Mouse (Mus musculus) lung, embryonic 15.5 days (tissue): ENCODE results near the gene Slit3. TPM values are rescaled to one million over a fixed set of nuclear protein-coding genes. Genes with fewer than 3 reads are reported as not detected.

ENCODE experiments used
- ATAC-seq: fragments of 200-750 bp; cut with Nextera tagmentation; 2 replicates; pipeline ENCODE4 v1.8.0; 2017; ENCODE audit warnings: moderate number of reproducible peaks, borderline replicate concordance; ENCODE audit not compliant: low FRiP score, low TSS enrichment; ENCODE audit errors: extremely low read depth
- H3K27ac ChIP-seq: fragments of 300-500 bp; sonication (generic); 2 replicates; pipeline ENCODE4 v1.5.1; 2015; ENCODE audit warnings: moderate library complexity, mild to moderate bottlenecking, inconsistent platforms
- H3K27me3 ChIP-seq: fragments of 300-500 bp; sonication (generic); 2 replicates; pipeline ENCODE4 v1.6.1; 2015; ENCODE audit warnings: inconsistent platforms
- H3K36me3 ChIP-seq: fragments of 300-500 bp; sonication (generic); 2 replicates; pipeline ENCODE4 v1.6.1; 2015; ENCODE audit warnings: inconsistent platforms
- H3K4me1 ChIP-seq: fragments of 300-500 bp; sonication (generic); 2 replicates; pipeline ENCODE4 v1.6.1; 2015; ENCODE audit warnings: inconsistent platforms
- H3K4me2 ChIP-seq: fragments of 300-500 bp; sonication (generic); 2 replicates; pipeline ENCODE4 v1.6.1; 2015; ENCODE audit warnings: inconsistent platforms, mild to moderate bottlenecking, moderate library complexity
- H3K4me3 ChIP-seq: fragments of 300-500 bp; sonication (generic); 2 replicates; pipeline ENCODE4 v1.5.1; 2015; ENCODE audit warnings: mild to moderate bottlenecking, inconsistent platforms
- H3K9ac ChIP-seq: fragments of 300-500 bp; sonication (generic); 2 replicates; pipeline ENCODE4 v1.6.1; 2015; ENCODE audit warnings: inconsistent platforms
- H3K9me3 ChIP-seq: fragments of 300-500 bp; sonication (generic); 2 replicates; pipeline ENCODE4 v1.6.1; 2016; ENCODE audit warnings: inconsistent platforms
- WGBS: fragments of 180-500 bp; shearing (Covaris S2); methylation state at CpG from one replicate; pipeline ENCODE4 v1.1.7; 2015; 5-methylcytosine and 5-hydroxymethylcytosine counted together
- polyA plus RNA-seq: library from polyadenylated mRNA; unstranded; fragments of >200 nt; fragmentation: Nextera tagmentation; extraction: Ambion mirVana; gene quantifications from 2 replicates; pipeline ENCODE4 v1.2.1, GENCODE M21; 2015

The Slit3 gene
- polyA plus RNA-seq, 1 experiment from 2014 or later = 21.4 TPM

- Histone ChIP-seq H3K36me3 (peaks cover 13% of the 10 kb centered on the region), H3K4me2 (no peak overlapping the region), H3K9me3 (no peaks in the 10 kb centered on the region; the same call in 1 of the 2 replicates), H3K27ac (no peak overlapping the region), H3K9ac (no peak overlapping the region), H3K27me3 (no peaks in the 10 kb centered on the region), H3K4me3 (no peak overlapping the region), H3K4me1 (no peaks in the 10 kb centered on the region)
- no peak for ATAC-seq
- WGBS = 92% methylated on average over 5 of the region's 5 CpGs
These were observed 583.9 kb downstream of the Slit3 start for GRCm38 (mm10) chr11:35704927-35705326.

DNA sequence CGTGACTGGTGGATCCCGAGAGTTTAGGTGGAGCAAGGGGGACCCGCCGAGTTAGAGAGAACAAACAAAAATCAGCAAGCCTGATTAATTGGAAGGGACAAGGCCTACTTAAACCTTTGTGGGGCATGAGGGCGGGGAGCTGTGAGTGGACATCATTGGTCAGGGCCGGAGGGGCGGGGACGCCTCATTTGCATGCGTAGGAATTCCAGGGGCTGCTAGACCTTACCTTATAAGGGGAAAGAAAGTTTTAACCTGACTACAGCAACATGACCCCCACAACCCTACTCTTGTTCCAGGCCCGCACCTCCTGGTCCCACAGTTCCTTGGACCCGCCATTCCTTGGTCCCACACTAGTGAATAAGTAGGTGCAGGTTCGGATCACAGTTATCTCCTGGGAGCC, 586.4 kb downstream of the Slit3 start:
- WGBS = 86% methylated on average over 12 of the region's 12 CpGs
- Histone ChIP-seq H3K9me3 (no peaks in the 10 kb centered on the region; the same call in 1 of the 2 replicates), H3K4me2 (no peak overlapping the region), H3K4me1 (no peaks in the 10 kb centered on the region), H3K4me3 (no peak overlapping the region), H3K9ac (no peak overlapping the region), H3K36me3 (peaks cover 13% of the 10 kb centered on the region), H3K27ac (no peak overlapping the region), H3K27me3 (no peaks in the 10 kb centered on the region)
- ATAC-seq = no peak

GRCm38 (mm10) chr11:35711314-35711713, 590.3 kb downstream of the Slit3 start:
- no peak for ATAC-seq
- no peaks in the 10 kb centered on the region for H3K4me1 ChIP-seq
- no peak overlapping the region for H3K27ac ChIP-seq
- 78% methylated on average over 6 of the region's 6 CpGs for WGBS
- no peaks in the 10 kb centered on the region for H3K9me3 ChIP-seq
- no peaks in the 10 kb centered on the region for H3K36me3 ChIP-seq
- no peak overlapping the region for H3K4me3 ChIP-seq
- H3K4me2 ChIP-seq = no peak overlapping the region
- no peaks in the 10 kb centered on the region for H3K27me3 ChIP-seq
- H3K9ac ChIP-seq = no peak overlapping the region

- H3K4me3 ChIP-seq = no peak overlapping the region
- H3K4me2 ChIP-seq = no peak overlapping the region
- no peak overlapping the region for H3K27ac ChIP-seq
- H3K27me3 ChIP-seq = no peaks in the 10 kb centered on the region
- no peaks in the 10 kb centered on the region for H3K4me1 ChIP-seq
- no peaks in the 10 kb centered on the region for H3K36me3 ChIP-seq
- no peak for ATAC-seq
- no peak overlapping the region for H3K9ac ChIP-seq
- 64% methylated on average over 1 of the region's 1 CpGs for WGBS
- H3K9me3 ChIP-seq = no peaks in the 10 kb centered on the region
These were observed 597.9 kb downstream of the Slit3 start for GRCm38 (mm10) chr11:35718881-35719280.

DNA sequence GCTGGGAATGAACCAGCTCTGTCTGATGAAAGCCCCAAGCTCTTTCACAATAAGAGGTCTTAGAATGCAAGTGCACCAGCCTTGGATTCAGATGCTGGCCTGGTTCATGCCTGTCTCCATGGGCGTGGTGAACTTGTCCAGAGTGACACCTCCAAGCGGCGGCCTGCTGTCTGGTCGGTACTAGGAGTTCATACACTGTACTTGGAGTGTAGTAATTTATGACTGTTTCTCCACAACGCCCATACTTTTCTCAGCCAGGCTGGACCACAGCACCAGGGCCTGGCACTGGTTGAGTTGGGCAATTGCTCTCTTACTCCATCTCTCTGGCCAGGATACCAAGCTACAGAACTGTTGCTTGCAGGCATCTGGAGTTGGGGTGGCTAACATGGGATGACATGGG, 602.9 kb downstream of the Slit3 start:
- Histone ChIP-seq H3K27me3 (no peaks in the 10 kb centered on the region), H3K4me3 (no peak overlapping the region)
- 75% methylated on average over 5 of the region's 5 CpGs for WGBS

DNA sequence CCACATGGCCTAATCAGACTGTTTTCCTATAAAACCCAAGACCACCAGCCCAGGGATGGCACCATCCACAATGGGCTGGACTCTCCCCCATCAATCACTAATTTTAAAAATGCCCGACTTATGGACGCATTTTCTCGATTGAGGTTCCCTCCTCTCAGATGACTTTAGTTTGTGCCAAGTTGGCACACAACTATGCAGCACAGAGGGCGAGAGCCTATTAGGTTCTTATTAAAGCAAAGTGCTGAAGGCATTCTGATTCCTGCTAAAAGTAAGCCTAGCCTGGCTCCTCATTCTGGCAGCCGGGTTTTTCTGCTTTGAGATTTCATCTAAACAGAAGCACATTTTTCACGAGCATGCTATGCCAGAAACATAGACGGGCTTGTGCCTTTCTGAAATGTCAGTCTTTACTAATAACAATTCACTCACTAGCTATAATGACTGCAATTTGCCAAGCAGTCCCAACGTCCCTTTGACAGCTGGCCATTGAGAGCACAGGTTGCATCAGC, 605.4 kb downstream of the Slit3 start:
- WGBS = 76% methylated on average over 8 of the region's 8 CpGs
- ATAC-seq = no peak
- no peak overlapping the region for H3K4me3 ChIP-seq
- H3K4me2 ChIP-seq = no peak overlapping the region
- no peak overlapping the region for H3K9ac ChIP-seq
- no peaks in the 10 kb centered on the region for H3K9me3 ChIP-seq
- H3K4me1 ChIP-seq = no peaks in the 10 kb centered on the region
- H3K27me3 ChIP-seq = no peaks in the 10 kb centered on the region
- H3K36me3 ChIP-seq = no peaks in the 10 kb centered on the region
- H3K27ac ChIP-seq = no peak overlapping the region

More for the DNA sequence above, 602.9 kb downstream of the Slit3 start:
- no peak for ATAC-seq
- no peak overlapping the region for H3K27ac ChIP-seq
- no peaks in the 10 kb centered on the region for H3K4me1 ChIP-seq
- H3K4me2 ChIP-seq = no peak overlapping the region
- H3K36me3 ChIP-seq = no peaks in the 10 kb centered on the region
- no peaks in the 10 kb centered on the region for H3K9me3 ChIP-seq
- no peak overlapping the region for H3K9ac ChIP-seq

- WGBS = 85% methylated on average over 1 of the region's 1 CpGs
- H3K9ac ChIP-seq = no peak overlapping the region
- no peaks in the 10 kb centered on the region for H3K4me1 ChIP-seq
- no peaks in the 10 kb centered on the region for H3K36me3 ChIP-seq
- no peak overlapping the region for H3K27ac ChIP-seq
- H3K27me3 ChIP-seq = no peaks in the 10 kb centered on the region
- ATAC-seq = no peak
- no peak overlapping the region for H3K4me3 ChIP-seq
- no peak overlapping the region for H3K4me2 ChIP-seq
- H3K9me3 ChIP-seq = no peaks in the 10 kb centered on the region
These were observed 607.2 kb downstream of the Slit3 start for GRCm38 (mm10) chr11:35728200-35728599.

DNA sequence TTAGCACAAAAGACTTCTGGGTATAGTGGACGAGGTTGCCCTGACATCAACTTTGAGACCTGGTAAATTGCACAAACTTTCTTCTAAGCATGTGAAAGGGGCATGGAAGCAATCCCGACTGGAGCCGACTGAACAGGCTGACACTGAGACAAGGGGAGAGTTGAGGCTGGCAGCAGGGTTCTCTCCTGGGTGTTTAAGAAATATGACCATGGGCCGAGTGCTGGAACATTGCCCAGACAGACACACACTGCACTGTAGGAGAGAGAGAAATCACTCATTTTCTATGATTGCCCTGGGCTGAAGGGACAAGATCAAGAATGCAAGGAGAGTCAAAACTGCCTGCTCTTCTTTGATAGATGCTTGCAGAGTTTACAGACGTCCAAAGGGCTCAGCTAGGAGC, 608.2 kb downstream of the Slit3 start:
- Histone ChIP-seq H3K36me3 (no peaks in the 10 kb centered on the region), H3K27ac (no peak overlapping the region), H3K9ac (no peak overlapping the region), H3K4me2 (no peak overlapping the region), H3K9me3 (no peaks in the 10 kb centered on the region), H3K27me3 (no peaks in the 10 kb centered on the region), H3K4me1 (no peaks in the 10 kb centered on the region), H3K4me3 (no peak overlapping the region)
- ATAC-seq = no peak
- 35% methylated on average over 5 of the region's 5 CpGs for whole genome bisulfite sequencing

GRCm38 (mm10) chr11:35732366-35732765, 611.3 kb downstream of the Slit3 start:
- no peak overlapping the region for H3K4me3 ChIP-seq
- H3K4me2 ChIP-seq = no peak overlapping the region
- 42% methylated on average over 1 of the region's 1 CpGs for WGBS
- no peaks in the 10 kb centered on the region for H3K4me1 ChIP-seq
- H3K9ac ChIP-seq = no peak overlapping the region
- no peaks in the 10 kb centered on the region for H3K27me3 ChIP-seq
- H3K9me3 ChIP-seq = no peaks in the 10 kb centered on the region
- no peak overlapping the region for H3K27ac ChIP-seq
- ATAC-seq = no peak
- H3K36me3 ChIP-seq = no peaks in the 10 kb centered on the region

DNA sequence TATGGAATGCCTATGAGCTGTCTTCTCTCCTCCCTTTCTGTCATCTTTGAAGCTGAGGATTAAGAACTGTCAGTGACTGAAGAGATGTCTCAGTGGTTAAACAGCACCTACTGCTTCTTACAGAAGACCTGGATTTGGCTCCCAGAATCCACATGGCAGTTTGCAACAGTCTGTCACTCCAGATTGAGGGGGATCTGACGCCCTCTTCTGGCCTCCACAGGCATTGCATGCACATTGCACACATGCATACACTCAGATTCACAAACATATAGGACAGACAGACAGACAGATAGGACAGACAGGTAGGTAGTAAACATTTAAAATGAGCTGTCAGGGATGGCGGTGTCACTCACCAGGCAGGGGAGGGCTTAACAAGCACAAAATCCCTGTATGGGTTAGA, 615.8 kb downstream of the Slit3 start:
- no peaks in the 10 kb centered on the region for H3K4me1 ChIP-seq
- H3K9me3 ChIP-seq = no peaks in the 10 kb centered on the region
- 58% methylated on average over 2 of the region's 2 CpGs for WGBS
- H3K4me2 ChIP-seq = no peak overlapping the region
- ATAC-seq = no peak
- H3K27me3 ChIP-seq = no peaks in the 10 kb centered on the region
- H3K9ac ChIP-seq = no peak overlapping the region
- H3K27ac ChIP-seq = no peak overlapping the region
- H3K4me3 ChIP-seq = no peak overlapping the region
- H3K36me3 ChIP-seq = no peaks in the 10 kb centered on the region

GRCm38 (mm10) chr11:35737262-35737661, 616.2 kb downstream of the Slit3 start:
- Histone ChIP-seq H3K4me1 (no peaks in the 10 kb centered on the region), H3K9me3 (no peaks in the 10 kb centered on the region), H3K36me3 (no peaks in the 10 kb centered on the region), H3K4me3 (no peak overlapping the region), H3K9ac (no peak overlapping the region), H3K27me3 (no peaks in the 10 kb centered on the region), H3K27ac (no peak overlapping the region), H3K4me2 (no peak overlapping the region)
- ATAC-seq = no peak
- WGBS = 95% methylated on average over 2 of the region's 2 CpGs

DNA sequence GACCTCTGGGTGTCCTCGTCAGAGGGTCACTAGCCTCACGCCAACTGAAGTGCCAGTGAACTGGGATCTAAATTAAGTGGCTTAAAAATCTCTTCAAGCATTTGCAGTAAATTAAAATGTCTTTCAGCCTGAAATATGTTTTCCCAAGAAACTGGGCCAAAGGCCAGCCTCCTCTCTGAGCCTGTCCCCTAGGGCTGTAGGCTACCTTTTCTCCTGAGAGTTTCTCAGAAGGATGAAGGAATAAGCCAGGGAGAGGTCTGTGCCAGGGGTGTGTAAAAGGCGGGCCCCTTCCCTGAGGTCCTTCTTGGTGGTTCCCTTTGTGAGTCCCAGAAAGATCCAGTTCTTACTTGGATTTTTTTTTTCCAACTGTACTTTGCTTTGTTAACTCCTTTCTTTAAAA, 617.1 kb downstream of the Slit3 start:
- H3K9me3 ChIP-seq = no peaks in the 10 kb centered on the region
- H3K4me1 ChIP-seq = no peaks in the 10 kb centered on the region
- no peak overlapping the region for H3K27ac ChIP-seq
- H3K4me3 ChIP-seq = no peak overlapping the region
- no peak overlapping the region for H3K9ac ChIP-seq
- WGBS = 61% methylated on average over 3 of the region's 3 CpGs
- H3K27me3 ChIP-seq = no peaks in the 10 kb centered on the region
- no peaks in the 10 kb centered on the region for H3K36me3 ChIP-seq
- no peak for ATAC-seq
- no peak overlapping the region for H3K4me2 ChIP-seq

DNA sequence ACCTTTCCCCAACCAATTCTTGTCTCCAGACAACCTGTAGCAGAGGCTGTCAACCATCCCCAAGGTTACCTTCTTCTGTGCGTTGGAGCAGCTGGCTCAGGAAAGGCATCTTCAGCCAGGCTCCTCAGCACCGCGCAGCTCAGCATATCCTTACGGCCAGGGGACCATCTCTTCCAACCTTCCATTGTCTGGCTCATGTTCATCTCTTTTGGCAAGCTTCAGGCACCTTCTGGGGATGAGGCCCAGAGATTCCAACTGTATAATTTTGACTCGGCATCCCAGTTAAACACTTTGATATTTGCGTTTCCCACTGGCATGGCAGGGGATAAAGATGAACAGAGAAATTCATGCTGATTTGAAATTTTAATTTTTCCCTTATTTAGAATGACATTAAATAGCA, 622.6 kb downstream of the Slit3 start:
- Histone ChIP-seq H3K9me3 (no peaks in the 10 kb centered on the region), H3K4me1 (no peaks in the 10 kb centered on the region), H3K36me3 (no peaks in the 10 kb centered on the region), H3K9ac (no peak overlapping the region), H3K27ac (no peak overlapping the region), H3K4me2 (no peak overlapping the region), H3K27me3 (no peaks in the 10 kb centered on the region), H3K4me3 (no peak overlapping the region)
- WGBS = 86% methylated on average over 6 of the region's 6 CpGs
- no peak for ATAC-seq
